ENCODE assay signal across 22 mouse cellular contexts in the genomic region with DNA sequence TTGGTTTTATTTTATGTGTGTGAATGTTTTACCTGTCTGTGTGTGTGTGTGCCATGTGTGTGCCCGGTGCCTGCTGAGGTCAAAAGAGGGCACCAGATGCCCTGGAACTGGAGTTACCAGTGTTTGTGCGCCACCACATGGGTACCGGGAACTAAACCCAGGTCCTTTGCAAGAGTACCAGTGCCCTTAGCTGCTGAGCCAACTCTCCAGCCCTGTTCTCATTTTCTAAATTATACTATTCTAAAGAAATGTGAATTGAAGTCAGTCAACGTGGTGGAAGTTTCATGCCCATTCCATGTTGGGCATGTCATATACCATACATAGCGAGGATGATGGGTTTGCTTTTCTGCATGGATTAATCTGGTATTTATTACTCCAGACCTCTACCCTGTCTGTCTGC.
DNase-seq lines count a peak whose midpoint lies in the region; ATAC-seq lines count a peak whose summit lies in the region.
"Had no signal": no experiment of that assay in that cellular context is flagged by ENCODE, and none has a peak within 500 bp of the region (broad histone marks: within the 10 kb centered on the region; RNA-seq: fewer than 3 reads in every experiment).

No protein-coding gene starts in this region.

- H3K36me3 ChIP-seq in liver, embryonic 11.5 days (ENCODE audit: control insufficient read depth, insufficient read depth, low read length): no peaks in the 10 kb centered on the region
- peaks cover 12% of the 10 kb centered on the region; the same call in 1 of the 2 replicates for H3K36me3 ChIP-seq in liver, embryonic 13.5 days
- H3K36me3 ChIP-seq in liver, embryonic 16.5 days (ENCODE audit: control insufficient read depth, insufficient read depth): no peaks in the 10 kb centered on the region
- H3K36me3 ChIP-seq: embryonic facial prominence, embryonic 13.5 days; forebrain, embryonic 12.5 days; heart, embryonic 10.5 days; hindbrain, embryonic 10.5 days; intestine, embryonic 15.5 days had no signal

- peak overlapping the region; percentile 51 for H3K4me2 ChIP-seq in liver, embryonic 11.5 days
- peak overlapping the region; percentile 66 for H3K4me2 ChIP-seq in liver, embryonic 13.5 days
- peak overlapping the region; percentile 62 for H3K4me2 ChIP-seq in liver, embryonic 16.5 days (ENCODE audit: low read depth, low read length)
- H3K4me2 ChIP-seq: embryonic facial prominence, embryonic 13.5 days; forebrain, embryonic 12.5 days; hindbrain, embryonic 14.5 days; intestine, embryonic 15.5 days had no signal

- H3K27ac ChIP-seq in liver, embryonic 11.5 days (ENCODE audit: low read depth, low read length): no peak overlapping the region
- H3K27ac ChIP-seq in liver, embryonic 13.5 days: peak overlapping the region; percentile 47
- H3K27ac ChIP-seq in liver, embryonic 16.5 days (ENCODE audit: low read length): peak overlapping the region; percentile 24; the same call in 1 of the 2 replicates
- H3K27ac ChIP-seq: embryonic facial prominence, embryonic 13.5 days; forebrain, embryonic 12.5 days; hindbrain, embryonic 10.5 days; hindbrain, embryonic 14.5 days; intestine, embryonic 15.5 days had no signal

- peak overlapping the region; percentile 39; the same call in 1 of the 2 replicates for H3K4me3 ChIP-seq in liver, embryonic 11.5 days (ENCODE audit: low read depth, low read length)
- peak overlapping the region; percentile 63 for H3K4me3 ChIP-seq in liver, embryonic 13.5 days (replicated peaks)
- peak overlapping the region; percentile 67 for H3K4me3 ChIP-seq in liver, embryonic 16.5 days (ENCODE audit: low read depth, low read length)
- H3K4me3 ChIP-seq: embryonic facial prominence, embryonic 13.5 days; forebrain, embryonic 12.5 days; hindbrain, embryonic 10.5 days; intestine, embryonic 15.5 days had no signal

- no peaks in the 10 kb centered on the region for H3K27me3 ChIP-seq in liver, embryonic 11.5 days (replicated peaks; ENCODE audit: control insufficient read depth, insufficient read depth, low read length)
- H3K27me3 ChIP-seq in liver, embryonic 13.5 days: no peaks in the 10 kb centered on the region
- H3K27me3 ChIP-seq in liver, embryonic 16.5 days (ENCODE audit: control insufficient read depth, insufficient read depth, low read depth, low read length): no peaks in the 10 kb centered on the region
- H3K27me3 ChIP-seq: CH12.LX; intestine, embryonic 15.5 days; Patski had no signal

- 0 out of 2 replicates have a peak, but pooled peaks cover 3% of the 10 kb centered on the region for H3K4me1 ChIP-seq in liver, embryonic 11.5 days (replicated peaks; ENCODE audit: control insufficient read depth, insufficient read depth, low read length)
- peaks cover 35% of the 10 kb centered on the region for H3K4me1 ChIP-seq in liver, embryonic 13.5 days (replicated peaks)
- H3K4me1 ChIP-seq in liver, embryonic 16.5 days (ENCODE audit: control insufficient read depth, low read depth, low read length): peaks cover 8% of the 10 kb centered on the region
- H3K4me1 ChIP-seq: embryonic facial prominence, embryonic 13.5 days; heart, embryonic 10.5 days; intestine, embryonic 15.5 days had no signal

- no peak for ATAC-seq in liver, embryonic 11.5 days (replicated peaks; ENCODE audit: low FRiP score)
- ATAC-seq in liver, embryonic 13.5 days (ENCODE audit: low read depth): no peak
- no peak for ATAC-seq in liver, embryonic 16.5 days (ENCODE audit: low read depth)
- ATAC-seq: activated CD4-positive, CD25-positive, alpha-beta regulatory T cell, adult 4 months; forebrain, embryonic 16.5 days; intestine, embryonic 15.5 days; Patski had no signal

- no peak overlapping the region for H3K9ac ChIP-seq in liver, embryonic 11.5 days (ENCODE audit: low read depth, low read length)
- peak overlapping the region; percentile 78 for H3K9ac ChIP-seq in liver, embryonic 13.5 days
- H3K9ac ChIP-seq in liver, embryonic 16.5 days (ENCODE audit: low read depth, low read length): peak overlapping the region; percentile 60
- H3K9ac ChIP-seq: embryonic facial prominence, embryonic 13.5 days; forebrain, embryonic 12.5 days; hindbrain, embryonic 14.5 days; intestine, embryonic 15.5 days had no signal

- peak; percentile 70 for DNase-seq in heart, adult 11 months
- DNase-seq in heart, adult 8-10 months (ENCODE audit: low spot score): no peak
- DNase-seq in liver, embryonic 11.5 days (ENCODE audit: low spot score): no peak
- no peak for DNase-seq in liver
- no peak for DNase-seq in liver, embryonic 13.5 days
- no peak for DNase-seq in cerebellum, adult 8-10 months
- DNase-seq: adrenal gland, postnatal 14 days; cerebellum, adult 11-12 months; cerebellum, adult 9-11 months; cerebellum, postnatal 36 days; gastrocnemius, postnatal 25 days had no signal

- no peaks in the 10 kb centered on the region for H3K9me3 ChIP-seq in liver, embryonic 11.5 days (ENCODE audit: control insufficient read depth, low read length)
- H3K9me3 ChIP-seq in liver, embryonic 13.5 days (replicated peaks): no peaks in the 10 kb centered on the region; the same call in 1 of the 2 replicates
- H3K9me3 ChIP-seq in liver, embryonic 16.5 days (replicated peaks; ENCODE audit: control insufficient read depth, low read length): no peaks in the 10 kb centered on the region; the same call in 1 of the 2 replicates
- H3K9me3 ChIP-seq: forebrain, embryonic 12.5 days; heart, embryonic 10.5 days; hindbrain, embryonic 10.5 days; intestine, embryonic 15.5 days had no signal

- WGBS in liver, embryonic 11.5 days: 96% methylated on average over 5 of the region's 5 CpGs
- WGBS in liver, embryonic 13.5 days (ENCODE audit: insufficient replicate concordance): 87% methylated on average over 5 of the region's 5 CpGs
- 85% methylated on average over 5 of the region's 5 CpGs for WGBS in liver, embryonic 16.5 days (ENCODE audit: insufficient replicate concordance)
